Mouse (Mus musculus) heart, adult 18-20 months (tissue): ENCODE measurements around the gene Rpl27. TPM values are rescaled to one million over a fixed set of nuclear protein-coding genes. Genes with fewer than 3 reads are reported as not detected.
A peak's percentile ranks its signal among the peaks of the same experiment; 100 is the strongest.
"Not testable (repeated sequence)": the region's sequence is repeated elsewhere in the genome, so short reads cannot be mapped to it uniquely, and the experiment has no call there.

Source experiments
- DNase-seq, 2 experiments: peaks; one replicate each; pipeline ENCODE4 v3.0.0; 2021 to 2022; ENCODE audit warnings: mixed read lengths in 1 of 2
- total RNA-seq, 2 experiments: library from RNA; stranded (reverse); gene quantifications; 2 replicates each; pipeline ENCODE4 v1.2.3; 2021

Gene Rpl27
- total RNA-seq, 2 experiments from 2014 or later, result 45.0 to 48.0 TPM

- DNase-seq, result no peak
Measured at GRCm38 (mm10) chr11:101447786-101448185, 5.7 kb downstream of the Rpl27 start.

DNA sequence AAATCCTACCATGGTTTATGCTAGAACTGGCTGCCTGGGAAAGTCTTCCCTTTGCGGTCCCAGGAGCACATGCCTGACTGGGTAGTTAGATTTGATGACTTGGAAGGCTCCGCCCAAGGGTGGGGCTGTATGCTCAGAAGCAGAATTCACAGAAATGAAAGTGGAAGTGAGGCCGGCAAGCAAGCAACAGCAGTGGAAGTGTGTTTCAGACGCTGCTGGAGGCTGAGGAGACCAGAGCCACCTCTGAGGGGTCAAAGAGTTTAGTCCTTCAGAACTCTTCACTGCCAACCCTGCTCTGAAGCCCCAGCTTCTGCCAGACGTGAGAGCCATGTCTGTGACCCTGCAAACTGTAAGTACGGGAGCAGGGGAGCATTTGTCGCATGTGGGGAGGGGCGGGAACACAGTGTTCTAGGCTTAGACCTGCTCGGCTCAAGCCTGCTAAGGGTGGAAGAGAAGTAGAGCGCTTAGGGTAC is 6.2 kb downstream of the Rpl27 start, which contains the start of gene Ifi35:
TSS of gene Ifi35 (plus strand) at position 134 of the 473 bp plus-strand sequence.
- DNase-seq, result peak; percentile 88 to 93

GRCm38 (mm10) chr11:101448899-101449298 is 6.8 kb downstream of the Rpl27 start:
- DNase-seq, result no peak

DNA sequence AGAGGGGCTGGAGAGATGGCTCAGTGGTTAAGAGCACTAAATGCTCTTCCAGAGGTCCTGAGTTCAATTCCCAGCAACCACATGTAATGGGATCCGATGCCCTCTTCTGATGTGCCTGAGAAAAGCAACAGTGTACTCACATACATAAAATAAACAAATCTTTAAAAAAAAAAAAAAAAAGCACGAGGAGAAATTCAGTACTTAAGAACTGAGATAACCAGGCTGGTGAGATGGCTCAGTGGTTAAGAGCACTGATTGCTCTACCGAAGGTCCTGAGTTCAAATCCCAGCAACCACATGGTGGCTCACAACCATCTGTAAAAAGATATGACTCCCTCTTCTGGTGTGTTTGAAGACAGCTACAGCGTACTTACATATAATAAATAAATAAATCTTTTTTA is 7.5 kb downstream of the Rpl27 start:
- not testable (repeated sequence) for DNase-seq

DNA sequence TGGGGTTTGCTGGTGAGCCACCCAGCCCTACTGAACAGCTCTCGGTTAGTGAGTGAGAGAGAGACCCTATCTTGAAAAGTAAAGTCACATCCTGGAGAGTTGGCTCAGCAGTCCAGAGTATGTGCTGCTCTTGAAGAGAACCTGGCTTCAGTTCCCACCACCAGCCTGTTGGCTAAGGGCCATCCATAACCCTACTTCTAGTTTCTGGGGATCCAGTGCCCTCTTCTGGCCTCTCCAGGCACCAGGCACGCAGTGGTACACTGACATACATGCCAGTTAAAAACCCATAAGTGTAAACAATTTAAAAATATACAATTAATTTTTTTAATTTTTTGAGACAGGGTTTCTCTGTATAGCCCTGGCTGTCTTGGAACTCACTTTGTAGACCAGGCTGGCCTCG is 8.3 kb downstream of the Rpl27 start:
- no peak for DNase-seq

GRCm38 (mm10) chr11:101451536-101451935 is 9.4 kb downstream of the Rpl27 start:
- DNase-seq, result no peak

- DNase-seq, result no peak
Measured at GRCm38 (mm10) chr11:101452093-101452774, 10.1 kb downstream of the Rpl27 start.

DNA sequence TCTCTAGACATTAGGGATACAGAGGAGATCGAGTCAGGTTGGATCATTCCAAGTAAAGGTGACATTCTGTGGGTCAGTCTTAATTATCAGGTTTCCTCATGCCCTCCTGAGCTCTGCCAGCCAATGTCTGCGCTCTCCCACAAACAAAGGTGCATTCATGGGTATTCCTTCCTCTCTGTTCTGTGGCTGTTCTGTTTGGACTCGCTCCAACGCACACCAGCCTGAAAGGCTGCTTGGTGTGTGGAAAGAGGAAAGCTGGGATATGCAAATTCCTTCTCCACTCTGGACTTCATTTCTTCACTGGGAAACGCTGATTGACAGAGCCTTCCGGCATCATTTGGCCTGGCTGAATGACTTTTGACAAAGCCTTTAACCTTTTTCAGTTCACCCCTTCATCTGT is 12.6 kb downstream of the Rpl27 start:
- no peak for DNase-seq

GRCm38 (mm10) chr11:101455627-101456026 is 13.5 kb downstream of the Rpl27 start:
- no peak for DNase-seq

- DNase-seq, result no peak
Measured at GRCm38 (mm10) chr11:101457631-101458030, 15.5 kb downstream of the Rpl27 start.

- no peak for DNase-seq
Measured at GRCm38 (mm10) chr11:101458217-101458616, 16.1 kb downstream of the Rpl27 start.

- no peak for DNase-seq
Measured at GRCm38 (mm10) chr11:101459716-101460115, 17.6 kb downstream of the Rpl27 start.

DNA sequence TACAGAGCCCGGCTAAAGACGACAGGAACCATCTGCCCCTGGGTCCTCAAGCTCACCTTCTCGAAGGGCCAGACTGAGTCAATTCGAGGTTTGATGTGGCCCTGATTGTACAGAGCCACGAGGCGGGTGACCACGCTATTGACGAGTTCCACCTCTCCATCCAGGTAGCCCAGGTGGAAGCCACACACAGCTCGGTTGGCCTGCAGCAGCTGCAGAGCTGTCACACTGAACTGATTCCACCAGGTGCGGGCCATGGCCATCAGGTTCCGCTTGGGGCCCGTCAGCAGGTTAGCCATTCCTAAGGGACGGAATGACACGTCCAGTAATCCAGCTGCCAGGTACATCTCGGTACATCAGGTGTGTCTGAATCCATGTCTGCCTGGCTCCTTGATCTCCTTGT is 18.2 kb downstream of the Rpl27 start:
- DNase-seq, result no peak

- DNase-seq, result no peak
Measured at GRCm38 (mm10) chr11:101462141-101462540, 20.0 kb downstream of the Rpl27 start.

DNA sequence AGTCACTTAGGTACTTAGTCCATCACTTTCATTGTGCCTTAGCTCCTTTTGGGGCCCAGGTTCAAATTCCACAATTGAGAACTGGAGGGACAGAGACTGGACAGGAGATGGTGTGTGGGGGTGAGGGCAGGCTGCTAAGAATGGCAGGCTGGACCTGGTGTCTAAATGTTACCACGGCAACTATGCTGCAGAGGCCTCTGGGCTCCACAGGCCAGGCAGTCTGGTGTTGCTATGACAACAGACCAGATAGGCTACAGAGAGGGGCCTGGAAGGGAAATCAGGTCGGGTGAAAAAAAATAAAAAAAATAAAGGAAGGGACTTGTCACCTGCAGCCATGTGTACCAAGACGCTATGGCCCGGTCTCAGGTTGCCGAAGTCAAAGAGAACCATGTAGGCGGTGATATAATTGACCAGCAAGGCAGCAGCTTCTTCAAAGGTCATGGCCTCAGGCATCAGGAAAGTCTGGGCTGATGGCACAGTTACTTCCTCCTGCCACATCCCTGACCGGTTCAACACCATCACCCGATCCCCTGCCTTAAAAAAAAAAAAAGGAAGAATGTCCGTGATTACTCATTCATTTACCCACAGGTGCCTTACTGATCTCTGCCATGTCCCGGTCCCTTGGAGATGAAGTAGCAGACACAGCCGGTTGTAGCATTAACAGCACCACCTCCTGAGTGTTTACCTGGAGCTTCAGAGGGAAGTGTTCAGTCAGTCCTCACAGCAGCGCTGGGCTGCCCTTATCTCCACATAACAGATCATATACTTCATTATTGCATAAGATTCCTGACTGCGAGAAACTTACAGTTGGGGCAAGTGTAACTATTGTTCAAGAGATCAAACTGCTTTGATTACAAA is 20.7 kb downstream of the Rpl27 start:
- no peak for DNase-seq

- DNase-seq, result peak in 1 of 2 experiments; percentile 32
Measured at GRCm38 (mm10) chr11:101464211-101465100, 22.4 kb downstream of the Rpl27 start, which contains the start of gene Rnd2. Gene Rnd2 (plus strand): TSS chr11:101464999.

GRCm38 (mm10) chr11:101465101-101465868 is 23.2 kb downstream of the Rpl27 start:
- peak; percentile 80 to 84 for DNase-seq

GRCm38 (mm10) chr11:101465869-101466551 is 23.9 kb downstream of the Rpl27 start, which contains the start of gene Vat1:
Gene Vat1 (minus strand): TSS chr11:101466230.
- peak; percentile 81 to 86 for DNase-seq

DNA sequence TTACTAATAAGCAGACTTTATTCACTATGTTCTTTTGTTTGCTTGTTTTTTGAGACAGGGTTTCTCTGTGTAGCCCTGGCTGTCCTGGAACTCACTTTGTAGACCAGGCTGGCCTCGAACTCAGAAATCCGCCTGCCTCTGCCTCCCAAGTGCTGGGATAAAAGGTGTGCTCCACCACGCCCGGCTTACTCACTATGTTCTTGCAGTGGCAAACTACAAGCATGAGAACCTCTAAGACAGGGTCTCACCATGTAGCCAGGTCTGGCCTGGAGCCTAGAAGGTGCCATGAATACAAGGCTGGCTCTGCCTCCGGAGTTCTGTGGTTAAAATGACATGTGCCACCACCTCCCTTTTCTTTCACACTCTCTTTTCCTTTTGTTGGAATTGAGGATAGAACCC is 24.5 kb downstream of the Rpl27 start:
- DNase-seq, result not testable (repeated sequence)

DNA sequence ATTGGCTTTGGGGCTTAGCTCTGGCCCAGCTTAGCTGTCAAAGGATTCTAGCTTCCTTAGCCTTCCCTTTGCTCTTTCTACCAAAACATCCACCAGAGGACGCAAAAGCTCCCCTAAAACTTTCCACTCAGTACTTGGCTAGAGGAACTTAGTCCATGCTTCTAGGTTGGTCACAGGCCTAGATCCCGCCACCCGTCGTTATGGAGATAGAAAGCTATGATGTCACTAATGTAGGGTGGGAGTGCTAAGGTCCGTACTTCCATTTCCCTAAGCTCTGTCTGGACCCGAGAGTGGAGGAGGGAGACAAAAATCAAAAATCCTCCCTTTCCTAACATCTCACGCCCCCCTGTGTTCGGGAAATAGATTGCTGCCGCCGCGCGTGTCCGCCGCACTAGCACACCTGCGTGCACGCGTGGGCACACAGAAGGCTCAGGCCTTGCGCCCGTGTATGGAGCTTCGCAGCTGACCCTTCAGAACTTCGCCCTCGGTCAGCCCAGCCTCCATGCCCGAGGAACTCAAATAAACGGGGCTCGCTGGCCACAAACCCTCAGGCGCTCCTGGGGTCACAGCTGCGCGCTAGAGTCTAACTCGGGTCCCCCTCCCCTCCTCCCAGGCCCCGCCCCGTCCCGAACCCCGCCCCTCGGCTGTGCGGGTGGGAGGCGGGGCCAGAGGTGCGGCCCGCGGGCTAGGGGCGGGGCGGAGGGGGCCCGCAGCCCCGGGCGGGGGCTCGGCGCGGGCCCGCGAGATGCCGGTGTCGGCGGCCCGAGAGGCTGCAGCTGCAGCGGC is 25.6 kb downstream of the Rpl27 start:
- peak; percentile 76 to 82 for DNase-seq
